10 mouse cellular contexts compared by ENCODE assay signal in genomic region chrX:161635678-161636077, GRCm38 (mm10).
DNase-seq lines count a peak whose midpoint lies in the region; ATAC-seq and TF ChIP-seq lines count a peak whose summit lies in the region.
"Had no signal": no experiment of that assay in that cellular context is flagged by ENCODE, and none has a peak within 500 bp of the region (broad histone marks: within the 10 kb centered on the region; RNA-seq: fewer than 3 reads in every experiment).

No protein-coding gene starts in this region.

- ATAC-seq in kidney, postnatal 0 days (replicated peaks; ENCODE audit: low FRiP score, low read depth) = no peak
- ATAC-seq in neural tube, embryonic 14.5 days (ENCODE audit: low read depth) = 0 out of 2 replicates have a peak, but pooled peaks have one; percentile 4
- no peak for ATAC-seq in neural tube, embryonic 15.5 days (ENCODE audit: low FRiP score)

- TF ChIP-seq POLR2A in olfactory bulb, adult 2 months (IDR thresholded peaks at IDR 0.05; ENCODE audit: insufficient read depth, low read depth, low read length) = no peak

- TF ChIP-seq CTCF in kidney, postnatal 0 days (IDR thresholded peaks at IDR 0.05; ENCODE audit: low read depth) = no peak
- TF ChIP-seq CTCF in olfactory bulb, adult 2 months (IDR thresholded peaks at IDR 0.05; ENCODE audit: insufficient read depth, low read depth, low read length) = no peak

- no peaks in the 10 kb centered on the region for H3K4me1 ChIP-seq in kidney, postnatal 0 days (replicated peaks; ENCODE audit: insufficient read depth, low read length)
- H3K4me1 ChIP-seq in neural tube, embryonic 14.5 days (ENCODE audit: control insufficient read depth, insufficient read depth, low read length) = no peaks in the 10 kb centered on the region
- 0 out of 2 replicates have a peak, but pooled peaks cover 2% of the 10 kb centered on the region for H3K4me1 ChIP-seq in neural tube, embryonic 15.5 days
- H3K4me1 ChIP-seq in olfactory bulb, adult 2 months (ENCODE audit: control insufficient read depth, insufficient read depth, low read length) = no peaks in the 10 kb centered on the region
- H3K4me1 ChIP-seq: embryonic facial prominence, embryonic 13.5 days; megakaryocyte, embryonic 14.5 days had no signal

- no peak overlapping the region for H3K27ac ChIP-seq in kidney, postnatal 0 days
- H3K27ac ChIP-seq in neural tube, embryonic 14.5 days (ENCODE audit: low read depth, low read length) = no peak overlapping the region
- no peak overlapping the region for H3K27ac ChIP-seq in neural tube, embryonic 15.5 days (replicated peaks)
- H3K27ac ChIP-seq in olfactory bulb, adult 2 months (ENCODE audit: insufficient read depth, low read depth, low read length) = peak overlapping the region; percentile 57; the same call in 1 of the 2 replicates
- H3K27ac ChIP-seq: embryonic facial prominence, embryonic 13.5 days had no signal

- peak overlapping the region; percentile 7; the same call in 1 of the 2 replicates for H3K4me2 ChIP-seq in kidney, postnatal 0 days (ENCODE audit: low read length)
- H3K4me2 ChIP-seq in neural tube, embryonic 14.5 days (ENCODE audit: low read depth, low read length) = no peak overlapping the region
- no peak overlapping the region for H3K4me2 ChIP-seq in neural tube, embryonic 15.5 days
- H3K4me2 ChIP-seq: embryonic facial prominence, embryonic 13.5 days had no signal

- DNase-seq in cerebellum, postnatal 10 days = peak; percentile 7 to 11
- DNase-seq in cerebellum, postnatal 4 days (ENCODE audit: low spot score in 2 of 2) = no peak
- peak; percentile 43 for DNase-seq in kidney, postnatal 0 days (ENCODE audit: low spot score)
- no peak for DNase-seq in kidney, adult 11 months
- DNase-seq in Muller cell, postnatal 12 days (ENCODE audit: inconsistent ontology term) = no peak

- no peaks in the 10 kb centered on the region for H3K9me3 ChIP-seq in kidney, postnatal 0 days (replicated peaks; ENCODE audit: low read length)
- no peaks in the 10 kb centered on the region for H3K9me3 ChIP-seq in neural tube, embryonic 14.5 days (ENCODE audit: control insufficient read depth, low read length)
- H3K9me3 ChIP-seq in neural tube, embryonic 15.5 days (replicated peaks) = no peaks in the 10 kb centered on the region
- H3K9me3 ChIP-seq: embryonic facial prominence, embryonic 13.5 days had no signal

- no peak overlapping the region for H3K4me3 ChIP-seq in kidney, postnatal 0 days (replicated peaks; ENCODE audit: low read depth, low read length)
- H3K4me3 ChIP-seq in neural tube, embryonic 14.5 days (ENCODE audit: low read depth, low read length) = no peak overlapping the region
- no peak overlapping the region for H3K4me3 ChIP-seq in neural tube, embryonic 15.5 days (replicated peaks)
- no peak overlapping the region for H3K4me3 ChIP-seq in olfactory bulb, adult 2 months (ENCODE audit: insufficient read depth, low read depth, low read length)
- H3K4me3 ChIP-seq: embryonic facial prominence, embryonic 13.5 days; megakaryocyte, embryonic 14.5 days had no signal

- H3K27me3 ChIP-seq in kidney, postnatal 0 days (ENCODE audit: insufficient read depth, low read length) = no peaks in the 10 kb centered on the region
- no peaks in the 10 kb centered on the region for H3K27me3 ChIP-seq in neural tube, embryonic 14.5 days (ENCODE audit: control insufficient read depth, insufficient read depth, low read length)
- H3K27me3 ChIP-seq in neural tube, embryonic 15.5 days (replicated peaks) = peaks cover 6% of the 10 kb centered on the region; the same call in 1 of the 2 replicates
- H3K27me3 ChIP-seq: megakaryocyte, embryonic 14.5 days had no signal

- H3K9ac ChIP-seq in kidney, postnatal 0 days (ENCODE audit: low read depth, low read length) = no peak overlapping the region
- no peak overlapping the region for H3K9ac ChIP-seq in neural tube, embryonic 14.5 days (replicated peaks; ENCODE audit: low read depth, low read length)
- H3K9ac ChIP-seq in neural tube, embryonic 15.5 days (replicated peaks) = no peak overlapping the region
- H3K9ac ChIP-seq: embryonic facial prominence, embryonic 13.5 days had no signal

- 52% methylated on average over 9 of the region's 9 CpGs for WGBS in kidney, postnatal 0 days
- WGBS in neural tube, embryonic 14.5 days = 55% methylated on average over 9 of the region's 9 CpGs
- 56% methylated on average over 9 of the region's 9 CpGs for WGBS in neural tube, embryonic 15.5 days
- 33% methylated on average over 9 of the region's 9 CpGs for WGBS in olfactory bulb, adult 2 months

- no peaks in the 10 kb centered on the region for H3K36me3 ChIP-seq in kidney, postnatal 0 days (ENCODE audit: insufficient read depth, low read length)
- H3K36me3 ChIP-seq in neural tube, embryonic 14.5 days (ENCODE audit: control insufficient read depth, insufficient read depth, low read length) = no peaks in the 10 kb centered on the region
- H3K36me3 ChIP-seq in neural tube, embryonic 15.5 days = no peaks in the 10 kb centered on the region
- H3K36me3 ChIP-seq: embryonic facial prominence, embryonic 13.5 days had no signal

Comparison
In these comparisons a context has a peak if more than half of its experiments do, and no peak if none do; other contexts are left out.
1. DNase-seq: peak in cerebellum, postnatal 10 days (2 of 2) and kidney, postnatal 0 days (single experiment); none in cerebellum, postnatal 4 days (0 of 2), kidney, adult 11 months (single experiment) and Muller cell, postnatal 12 days (single experiment).